Comparison of ENCODE assay signal across 9 mouse cellular contexts in genomic region chr10:81536734-81537133, GRCm38 (mm10). TPM values are rescaled to one million over a fixed set of nuclear protein-coding genes. Genes with fewer than 3 reads are reported as not detected.
DNase-seq lines count a peak whose midpoint lies in the region; ATAC-seq and TF ChIP-seq lines count a peak whose summit lies in the region.
"Had no signal": no experiment of that assay in that cellular context is flagged by ENCODE, and none has a peak within 500 bp of the region (broad histone marks: within the 10 kb centered on the region; RNA-seq: fewer than 3 reads in every experiment).

No protein-coding gene starts in this region.

- no peak for DNase-seq in layer of hippocampus, adult 2 months (ENCODE audit: low spot score in 2 of 2)
- DNase-seq in layer of hippocampus, adult 11-12 months (ENCODE audit: low spot score) = no peak
- peak; percentile 33 for DNase-seq in A20 (ENCODE audit: low read depth, low spot score)
- DNase-seq in CD4-positive, CD25-positive, alpha-beta regulatory T cell, adult 2 months (ENCODE audit: low read depth, low spot score) = peak; percentile 42
- DNase-seq in spleen, adult 18-20 months = no peak
- DNase-seq in adrenal gland, adult 2 months = no peak
- DNase-seq: thymus, postnatal 36 days had no signal

- no peak overlapping the region for H3K4me3 ChIP-seq in layer of hippocampus, adult 2 months
- H3K4me3 ChIP-seq: hindbrain, embryonic 13.5 days had no signal

- no peak overlapping the region for H3K27ac ChIP-seq in layer of hippocampus, adult 2 months
- H3K27ac ChIP-seq: hindbrain, embryonic 13.5 days had no signal

- peak; percentile 79 for TF ChIP-seq CTCF in layer of hippocampus, adult 2 months (conservative IDR thresholded peaks at IDR 0.05)

- ATAC-seq in common myeloid progenitor, adult 5-6 weeks (replicated peaks; ENCODE audit: low read depth, poor library complexity, severe bottlenecking) = peak; percentile 59

RNA-seq across cellular contexts. Expression of gene Gna11, which starts 8.3 kb away (rescaled TPM):
- total RNA-seq in layer of hippocampus, adult 2 months (2021) = 100 to 1,000 TPM; 118 to 123 TPM
- total RNA-seq in common myeloid progenitor, adult 5-6 weeks (2017) = 5.0 and 5.7 TPM in 2 replicates
- 10 to 100 TPM; 76.6 to 86.0 TPM for total RNA-seq in adrenal gland, adult 2 months (2021)
- 122 and 124 TPM in 2 replicates for polyA plus RNA-seq in adrenal gland, adult 2 months (2012; rRNA removed)

RNA-seq across cellular contexts. Expression of gene Gna15, which starts 12.7 kb away (rescaled TPM):
- 1 to 10 TPM; 1.9 to 2.5 TPM for total RNA-seq in layer of hippocampus, adult 2 months (2021)
- 30.6 and 39.1 TPM in 2 replicates for total RNA-seq in common myeloid progenitor, adult 5-6 weeks (2017)
- total RNA-seq in adrenal gland, adult 2 months (2021) = 1 to 10 TPM; 1.1 to 2.2 TPM
- polyA plus RNA-seq in adrenal gland, adult 2 months (2012; rRNA removed) = 1.4 and 1.9 TPM in 2 replicates

RNA-seq across cellular contexts. Expression of gene Aes, which starts 22.6 kb away (rescaled TPM):
- total RNA-seq in layer of hippocampus, adult 2 months (2021) = 100 to 1,000 TPM; 702 to 736 TPM
- 134 and 183 TPM in 2 replicates for total RNA-seq in common myeloid progenitor, adult 5-6 weeks (2017)
- 1,000 to 10,000 TPM; 1,028 to 1,195 TPM for total RNA-seq in adrenal gland, adult 2 months (2021)
- 3,784 and 4,442 TPM in 2 replicates for polyA plus RNA-seq in adrenal gland, adult 2 months (2012; rRNA removed)

RNA-seq across cellular contexts. Expression of gene S1pr4, which starts 36.8 kb away (rescaled TPM):
- under 1 TPM; 0.39 to 0.95 TPM for total RNA-seq in layer of hippocampus, adult 2 months (2021)
- 10.3 and 14.4 TPM in 2 replicates for total RNA-seq in common myeloid progenitor, adult 5-6 weeks (2017)
- total RNA-seq in adrenal gland, adult 2 months (2021) = 1 to 10 TPM in 1 of 2 experiments, under 1 TPM in 1; 0.98 to 1.6 TPM
- 3.5 and 3.6 TPM in 2 replicates for polyA plus RNA-seq in adrenal gland, adult 2 months (2012; rRNA removed)

RNA-seq across cellular contexts. Expression of gene Tle2, which starts 37.6 kb away (rescaled TPM):
- total RNA-seq in layer of hippocampus, adult 2 months (2021) = 10 to 100 TPM; 34.0 to 46.8 TPM
- 1.5 and 3.3 TPM in 2 replicates for total RNA-seq in common myeloid progenitor, adult 5-6 weeks (2017)
- total RNA-seq in adrenal gland, adult 2 months (2021) = 10 to 100 TPM; 50.4 to 51.0 TPM
- polyA plus RNA-seq in adrenal gland, adult 2 months (2012; rRNA removed) = 417 and 691 TPM in 2 replicates

Comparison
In these comparisons a context has a peak if more than half of its experiments do, and no peak if none do; other contexts are left out.
1. DNase-seq: peak in A20 (single experiment) and CD4-positive, CD25-positive, alpha-beta regulatory T cell, adult 2 months (single experiment); none in layer of hippocampus, adult 2 months (0 of 2), layer of hippocampus, adult 11-12 months (single experiment), spleen, adult 18-20 months (0 of 2) and adrenal gland, adult 2 months (single experiment).
2. RNA of gene Gna11, which starts 8.3 kb away (total RNA-seq): 118 to 123 TPM in layer of hippocampus, adult 2 months and 76.6 to 86.0 TPM in adrenal gland, adult 2 months; 5.0 to 5.7 TPM in common myeloid progenitor, adult 5-6 weeks; every median in the first group is over 10 times any median in the second.